Mouse (Mus musculus) embryonic facial prominence, embryonic 12.5 days (tissue): ENCODE data around the gene Camk1d. TPM values are rescaled to one million over a fixed set of nuclear protein-coding genes. Genes with fewer than 3 reads are reported as not detected.

ENCODE experiments used
- ATAC-seq: fragments of 200-750 bp; cut with Nextera tagmentation; 2 replicates; pipeline ENCODE4 v1.8.0; 2017; ENCODE audit not compliant: insufficient number of reproducible peaks, insufficient read depth, low FRiP score, low TSS enrichment
- H3K27ac ChIP-seq: fragments of 300-500 bp; sonication (generic); 2 replicates; pipeline ENCODE4 v1.5.1; 2016; ENCODE audit warnings: mild to moderate bottlenecking
- H3K27me3 ChIP-seq: fragments of 300-500 bp; sonication (generic); 2 replicates; pipeline ENCODE4 v1.6.1; 2016; ENCODE audit warnings: mild to moderate bottlenecking, moderate library complexity
- H3K36me3 ChIP-seq: fragments of 300-500 bp; sonication (generic); 2 replicates; pipeline ENCODE4 v1.6.1; 2016; ENCODE audit warnings: mild to moderate bottlenecking
- H3K4me1 ChIP-seq: fragments of 300-500 bp; sonication (generic); 2 replicates; pipeline ENCODE4 v1.6.1; 2016
- H3K4me2 ChIP-seq: fragments of 300-500 bp; sonication (generic); replicated peaks from 2 replicates; pipeline ENCODE4 v1.6.1; 2016; ENCODE audit warnings: mild to moderate bottlenecking, moderate library complexity
- H3K4me3 ChIP-seq: fragments of 300-500 bp; sonication (generic); 2 replicates; pipeline ENCODE4 v1.5.1; 2016; ENCODE audit warnings: mild to moderate bottlenecking
- H3K9ac ChIP-seq: fragments of 300-500 bp; sonication (generic); 2 replicates; pipeline ENCODE4 v1.6.1; 2016; ENCODE audit warnings: mild to moderate bottlenecking, moderate library complexity
- H3K9me3 ChIP-seq: fragments of 300-500 bp; sonication (generic); 2 replicates; pipeline ENCODE4 v1.6.1; 2016; ENCODE audit warnings: mild to moderate bottlenecking, moderate library complexity
- WGBS: fragments of 180-500 bp; shearing (Covaris S2); methylation state at CpG from one replicate; pipeline ENCODE4 v1.1.7; 2016; 5-methylcytosine and 5-hydroxymethylcytosine counted together
- polyA plus RNA-seq: library from polyadenylated mRNA; unstranded; fragments of >200 nt; fragmentation: Nextera tagmentation; extraction: Ambion mirVana; gene quantifications from 2 replicates; pipeline ENCODE4 v1.2.1, GENCODE M21; 2016

The Camk1d gene
- polyA plus RNA-seq, 1 experiment from 2014 or later = 3.4 TPM

- H3K9ac ChIP-seq = no peak overlapping the region
- no peaks in the 10 kb centered on the region for H3K27me3 ChIP-seq
- no peak for ATAC-seq
- H3K27ac ChIP-seq = no peak overlapping the region
- no peaks in the 10 kb centered on the region for H3K36me3 ChIP-seq
- 85% methylated on average over 3 of the region's 3 CpGs for WGBS
- no peak overlapping the region for H3K4me2 ChIP-seq
- no peaks in the 10 kb centered on the region for H3K9me3 ChIP-seq
- no peaks in the 10 kb centered on the region for H3K4me1 ChIP-seq
- H3K4me3 ChIP-seq = no peak overlapping the region
Observed at GRCm38 (mm10) chr2:5324806-5325205, 389.5 kb downstream of the Camk1d start.

GRCm38 (mm10) chr2:5321660-5322295 is 392.5 kb downstream of the Camk1d start:
- Histone ChIP-seq H3K36me3 (no peaks in the 10 kb centered on the region), H3K4me3 (no peak overlapping the region), H3K27ac (no peak overlapping the region), H3K27me3 (no peaks in the 10 kb centered on the region), H3K4me1 (no peaks in the 10 kb centered on the region), H3K9me3 (no peaks in the 10 kb centered on the region), H3K9ac (no peak overlapping the region), H3K4me2 (no peak overlapping the region)
- WGBS = 71% methylated on average over 8 of the region's 8 CpGs
- no peak for ATAC-seq

DNA sequence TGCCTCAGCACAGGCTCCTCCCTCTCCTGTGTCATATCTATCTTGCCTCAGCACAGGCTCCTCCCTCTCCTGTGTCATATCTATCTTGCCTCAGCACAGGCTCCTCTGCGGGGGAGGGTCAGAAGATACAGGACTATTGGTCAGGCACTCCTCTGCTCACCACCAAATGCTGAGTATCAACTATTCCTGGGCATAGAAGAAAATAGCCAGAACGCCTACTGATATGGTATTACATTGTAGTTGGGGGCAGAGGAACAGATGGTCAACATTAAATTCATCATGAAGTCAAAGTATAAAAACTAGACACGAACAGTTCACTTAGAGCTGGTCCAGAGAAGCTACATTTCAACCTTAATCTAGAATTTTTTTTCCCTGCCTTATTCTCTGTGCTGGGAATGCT is 395.2 kb downstream of the Camk1d start:
- no peak overlapping the region for H3K27ac ChIP-seq
- no peaks in the 10 kb centered on the region for H3K36me3 ChIP-seq
- no peak overlapping the region for H3K4me2 ChIP-seq
- H3K4me1 ChIP-seq = no peaks in the 10 kb centered on the region
- WGBS = 83% methylated on average over 3 of the region's 3 CpGs
- no peak overlapping the region for H3K9ac ChIP-seq
- no peak for ATAC-seq
- no peaks in the 10 kb centered on the region for H3K9me3 ChIP-seq
- H3K27me3 ChIP-seq = no peaks in the 10 kb centered on the region
- H3K4me3 ChIP-seq = no peak overlapping the region

DNA sequence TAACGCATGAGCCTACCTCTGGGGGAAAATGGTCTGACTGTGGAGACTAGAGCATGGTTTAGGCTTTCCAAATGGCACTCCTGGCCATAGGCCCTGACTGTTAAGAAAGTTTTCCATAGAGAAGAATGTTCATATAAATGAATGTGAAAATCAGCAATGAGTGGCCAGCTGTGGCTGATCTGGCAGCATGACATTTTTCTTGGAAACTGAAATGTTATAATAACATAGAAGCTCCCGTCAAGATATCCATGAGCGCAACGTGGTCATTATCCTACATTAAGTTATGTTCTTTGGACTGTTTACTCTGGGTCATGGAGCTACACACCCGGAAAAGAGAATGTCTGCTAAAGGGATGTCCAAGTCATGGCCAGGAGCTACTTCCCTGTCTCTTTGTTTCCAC is 397.6 kb downstream of the Camk1d start:
- Histone ChIP-seq H3K27me3 (no peaks in the 10 kb centered on the region), H3K4me1 (no peaks in the 10 kb centered on the region), H3K27ac (no peak overlapping the region), H3K9ac (no peak overlapping the region), H3K4me3 (no peak overlapping the region), H3K36me3 (no peaks in the 10 kb centered on the region), H3K9me3 (no peaks in the 10 kb centered on the region), H3K4me2 (no peak overlapping the region)
- ATAC-seq = no peak
- 90% methylated on average over 5 of the region's 5 CpGs for WGBS

DNA sequence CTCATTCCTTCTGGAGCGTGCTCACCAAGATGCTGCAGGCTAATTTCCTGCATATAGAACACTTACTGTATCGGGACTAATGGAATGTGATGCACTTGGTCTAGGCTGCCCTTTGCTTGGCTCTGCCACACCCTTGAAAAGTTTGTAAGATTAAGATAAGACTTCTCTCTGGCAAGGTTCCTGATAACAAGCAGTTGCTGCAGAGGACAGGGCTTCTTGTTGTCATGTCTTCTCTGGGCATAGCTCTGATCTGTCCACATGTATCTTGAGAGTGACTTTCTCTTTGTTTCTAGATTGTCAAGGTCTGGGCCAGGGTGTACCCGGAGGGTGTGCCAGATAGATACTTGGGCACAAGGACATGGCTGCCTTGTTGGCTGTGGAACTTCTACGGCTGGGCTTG is 398.1 kb downstream of the Camk1d start:
- no peak for ATAC-seq
- no peaks in the 10 kb centered on the region for H3K4me1 ChIP-seq
- H3K9me3 ChIP-seq = no peaks in the 10 kb centered on the region
- no peak overlapping the region for H3K4me2 ChIP-seq
- H3K27ac ChIP-seq = no peak overlapping the region
- 86% methylated on average over 4 of the region's 4 CpGs for WGBS
- H3K27me3 ChIP-seq = no peaks in the 10 kb centered on the region
- no peak overlapping the region for H3K9ac ChIP-seq
- no peak overlapping the region for H3K4me3 ChIP-seq
- H3K36me3 ChIP-seq = no peaks in the 10 kb centered on the region

DNA sequence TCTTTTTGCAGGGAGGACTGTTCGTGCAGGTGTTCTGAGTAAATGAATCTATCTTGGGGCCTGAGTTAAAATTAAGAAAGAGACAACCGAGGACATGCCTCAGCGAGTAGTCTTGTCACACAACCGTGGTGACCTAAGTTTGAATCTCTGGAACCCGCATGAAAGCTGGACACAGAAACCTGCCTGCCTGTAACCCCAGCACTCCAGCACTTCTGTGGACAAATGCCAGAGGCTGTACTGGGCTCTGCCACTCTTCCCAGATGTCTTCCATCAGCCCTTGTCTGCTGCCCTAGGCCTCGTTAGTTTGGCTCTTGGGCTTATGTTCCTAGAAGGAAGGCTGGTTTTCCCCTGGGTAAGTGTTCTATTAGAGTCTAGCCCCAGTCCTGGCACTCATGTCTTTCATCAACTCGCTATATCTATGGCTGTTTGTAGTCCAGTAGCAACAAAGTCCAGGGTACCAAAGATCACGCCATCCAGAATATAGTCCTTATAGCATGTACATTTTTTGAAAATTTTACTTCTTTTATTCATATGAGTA is 399.0 kb downstream of the Camk1d start:
- no peaks in the 10 kb centered on the region for H3K36me3 ChIP-seq
- H3K27ac ChIP-seq = no peak overlapping the region
- 68% methylated on average over 8 of the region's 8 CpGs for WGBS
- H3K4me2 ChIP-seq = no peak overlapping the region
- no peak overlapping the region for H3K4me3 ChIP-seq
- no peak overlapping the region for H3K9ac ChIP-seq
- H3K4me1 ChIP-seq = no peaks in the 10 kb centered on the region
- H3K9me3 ChIP-seq = no peaks in the 10 kb centered on the region
- ATAC-seq = no peak
- H3K27me3 ChIP-seq = no peaks in the 10 kb centered on the region

- Histone ChIP-seq H3K9me3 (no peaks in the 10 kb centered on the region), H3K9ac (no peak overlapping the region), H3K27me3 (no peaks in the 10 kb centered on the region), H3K4me3 (no peak overlapping the region), H3K27ac (no peak overlapping the region), H3K36me3 (no peaks in the 10 kb centered on the region), H3K4me1 (no peaks in the 10 kb centered on the region), H3K4me2 (no peak overlapping the region)
- peak; percentile 72; the same call in 1 of the 2 replicates for ATAC-seq
- 28% methylated on average over 9 of the region's 9 CpGs for WGBS
Observed at GRCm38 (mm10) chr2:5314530-5315166, 399.7 kb downstream of the Camk1d start.

DNA sequence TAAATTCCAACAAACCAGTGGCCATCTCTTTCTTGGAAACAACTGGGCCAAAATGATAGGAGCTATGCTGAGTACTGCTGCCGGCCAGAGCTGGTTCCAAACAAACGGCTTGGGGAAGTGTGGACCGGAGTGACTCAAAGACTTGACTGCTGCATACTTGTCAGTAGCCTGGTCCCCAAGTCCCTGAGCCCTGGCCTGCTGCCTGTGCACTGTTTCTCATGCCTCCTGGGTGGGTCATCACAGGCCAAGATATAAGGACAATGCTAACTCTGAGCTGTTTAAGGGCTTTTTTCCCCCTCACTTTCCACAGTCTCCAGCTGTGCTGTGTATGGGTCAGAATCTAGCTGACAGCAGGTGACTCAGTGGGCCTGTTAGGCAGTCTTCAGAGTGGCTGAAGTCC is 409.2 kb downstream of the Camk1d start:
- ATAC-seq = no peak
- 91% methylated on average over 3 of the region's 3 CpGs for WGBS
- no peak overlapping the region for H3K9ac ChIP-seq

GRCm38 (mm10) chr2:5304451-5304850 is 409.9 kb downstream of the Camk1d start:
- H3K4me3 ChIP-seq = no peak overlapping the region
- H3K27ac ChIP-seq = no peak overlapping the region
- H3K4me2 ChIP-seq = no peak overlapping the region
- H3K9ac ChIP-seq = no peak overlapping the region
- WGBS = 76% methylated on average over 12 of the region's 12 CpGs
- no peaks in the 10 kb centered on the region for H3K36me3 ChIP-seq
- H3K9me3 ChIP-seq = no peaks in the 10 kb centered on the region
- H3K4me1 ChIP-seq = no peaks in the 10 kb centered on the region
- no peak for ATAC-seq
- H3K27me3 ChIP-seq = no peaks in the 10 kb centered on the region

More for the DNA sequence above, 409.2 kb downstream of the Camk1d start:
- Histone ChIP-seq H3K4me3 (no peak overlapping the region), H3K27ac (no peak overlapping the region), H3K4me2 (no peak overlapping the region), H3K4me1 (no peaks in the 10 kb centered on the region), H3K36me3 (no peaks in the 10 kb centered on the region), H3K9me3 (no peaks in the 10 kb centered on the region), H3K27me3 (no peaks in the 10 kb centered on the region)

DNA sequence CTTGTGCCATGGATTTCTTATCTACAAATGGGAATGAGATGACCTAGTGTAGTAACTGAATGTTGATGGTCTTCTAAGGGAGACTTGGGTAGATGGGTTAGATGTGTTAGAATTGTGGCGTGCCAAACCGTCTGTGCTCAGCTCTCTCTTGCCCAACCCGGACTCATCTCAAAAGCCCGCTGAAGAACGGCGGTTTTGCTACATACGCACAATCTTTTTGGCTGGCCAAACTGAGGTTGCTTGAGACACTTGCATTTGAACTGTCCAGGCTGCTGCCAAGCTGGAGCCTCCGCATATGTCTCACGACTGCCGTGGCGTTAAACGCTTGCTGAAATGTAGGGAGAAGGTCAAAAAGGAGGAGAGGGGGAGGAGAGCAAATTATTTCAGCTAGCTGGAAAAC is 413.0 kb downstream of the Camk1d start:
- no peak for ATAC-seq
- no peaks in the 10 kb centered on the region for H3K9me3 ChIP-seq
- H3K4me2 ChIP-seq = no peak overlapping the region
- H3K4me3 ChIP-seq = no peak overlapping the region
- WGBS = 90% methylated on average over 12 of the region's 12 CpGs
- no peak overlapping the region for H3K27ac ChIP-seq
- H3K9ac ChIP-seq = no peak overlapping the region
- no peaks in the 10 kb centered on the region for H3K27me3 ChIP-seq
- H3K36me3 ChIP-seq = no peaks in the 10 kb centered on the region
- no peaks in the 10 kb centered on the region for H3K4me1 ChIP-seq

DNA sequence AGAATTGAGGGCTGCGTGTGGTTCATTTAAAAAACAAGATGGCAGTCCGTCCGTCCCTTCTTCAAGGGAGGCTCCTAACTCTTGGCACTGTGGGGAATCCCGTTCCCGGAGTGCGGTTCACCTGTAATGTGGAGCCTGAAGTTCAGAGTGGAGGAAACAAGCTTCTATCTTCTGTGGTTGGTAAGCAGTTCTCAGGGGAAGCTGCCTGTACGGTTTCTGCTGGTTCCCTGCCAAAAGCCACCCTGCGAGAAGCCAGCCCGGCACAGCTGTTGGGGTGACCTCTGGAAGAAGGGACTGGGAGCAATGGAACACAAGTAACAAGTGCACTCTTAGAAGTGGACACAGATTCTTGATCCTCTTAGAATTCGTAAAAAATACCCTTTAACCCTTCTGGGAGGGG is 416.2 kb downstream of the Camk1d start:
- Histone ChIP-seq H3K4me1 (no peaks in the 10 kb centered on the region), H3K4me2 (no peak overlapping the region), H3K27ac (no peak overlapping the region), H3K27me3 (no peaks in the 10 kb centered on the region), H3K9ac (no peak overlapping the region), H3K4me3 (no peak overlapping the region), H3K9me3 (no peaks in the 10 kb centered on the region), H3K36me3 (no peaks in the 10 kb centered on the region)
- ATAC-seq = no peak
- WGBS = 83% methylated on average over 10 of the region's 10 CpGs

DNA sequence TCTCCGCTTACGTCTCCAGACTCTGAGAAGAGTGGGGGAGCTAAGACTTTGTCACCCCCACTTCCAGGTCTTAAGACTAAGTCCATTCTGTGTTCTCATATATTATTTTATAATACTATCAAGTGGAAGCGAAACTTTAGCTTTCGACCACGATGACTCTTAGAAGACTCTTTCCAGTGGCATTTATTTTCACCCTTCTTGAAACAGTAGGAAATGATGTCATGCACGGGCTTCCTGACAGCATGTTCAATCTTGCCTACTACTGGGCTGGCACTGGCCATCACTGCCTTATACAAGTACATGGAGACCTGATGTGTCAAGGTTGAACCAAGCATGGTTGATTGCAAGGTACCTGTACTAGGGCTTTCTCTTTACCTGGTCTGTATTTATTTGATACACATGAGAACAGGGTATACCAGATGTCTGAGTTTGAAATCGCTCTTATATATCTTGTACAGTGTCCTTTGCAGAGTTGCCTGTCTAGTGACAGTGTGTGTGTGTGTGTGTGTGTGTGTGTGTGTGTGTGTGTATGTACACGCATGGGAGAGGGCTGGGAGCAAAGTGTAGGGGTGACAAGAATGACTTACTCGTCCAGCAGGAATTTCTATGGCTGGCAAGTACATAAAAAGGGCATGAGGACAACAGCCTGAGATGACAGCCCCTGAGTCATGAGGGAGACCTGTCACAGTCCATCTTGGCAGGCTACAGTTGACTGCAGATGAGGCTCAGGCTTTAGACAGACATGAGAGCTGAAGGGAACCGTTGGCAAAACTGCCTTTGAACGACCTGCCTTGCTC is 417.4 kb downstream of the Camk1d start:
- no peak overlapping the region for H3K9ac ChIP-seq
- H3K4me2 ChIP-seq = no peak overlapping the region
- H3K9me3 ChIP-seq = no peaks in the 10 kb centered on the region
- no peaks in the 10 kb centered on the region for H3K36me3 ChIP-seq
- no peak for ATAC-seq
- H3K27ac ChIP-seq = no peak overlapping the region
- 92% methylated on average over 11 of the region's 11 CpGs for WGBS
- no peaks in the 10 kb centered on the region for H3K27me3 ChIP-seq
- H3K4me1 ChIP-seq = no peaks in the 10 kb centered on the region
- H3K4me3 ChIP-seq = no peak overlapping the region
